Mouse (Mus musculus) limb, embryonic 12.5 days (tissue): Measurements from ENCODE around the gene Slc35e3. TPM values are rescaled to one million over a fixed set of nuclear protein-coding genes. Genes with fewer than 3 reads are reported as not detected.

Source experiments
- ATAC-seq: fragments of 200-750 bp; cut with Nextera tagmentation; 2 replicates; pipeline ENCODE4 v1.8.0; 2017; ENCODE audit warnings: low read depth, moderate TSS enrichment; ENCODE audit not compliant: insufficient number of reproducible peaks, insufficient read depth, low FRiP score, low TSS enrichment
- H3K27ac ChIP-seq: fragments of 300-500 bp; sonication (generic); 2 replicates; pipeline ENCODE4 v1.5.1; 2016; ENCODE audit warnings: mild to moderate bottlenecking, moderate library complexity
- H3K27me3 ChIP-seq: fragments of 300-500 bp; sonication (generic); 2 replicates; pipeline ENCODE4 v1.6.1; 2016; ENCODE audit warnings: mild to moderate bottlenecking, moderate library complexity
- H3K36me3 ChIP-seq: fragments of 300-500 bp; sonication (generic); 2 replicates; pipeline ENCODE4 v1.6.1; 2016; ENCODE audit warnings: mild to moderate bottlenecking, moderate library complexity
- H3K4me1 ChIP-seq: fragments of 300-500 bp; sonication (generic); replicated peaks from 2 replicates; pipeline ENCODE4 v1.6.1; 2016
- H3K4me2 ChIP-seq: fragments of 300-500 bp; sonication (generic); 2 replicates; pipeline ENCODE4 v1.6.1; 2016; ENCODE audit warnings: mild to moderate bottlenecking, moderate library complexity
- H3K4me3 ChIP-seq: fragments of 300-500 bp; sonication (generic); replicated peaks from 2 replicates; pipeline ENCODE4 v1.5.1; 2016; ENCODE audit warnings: mild to moderate bottlenecking
- H3K9ac ChIP-seq: fragments of 300-500 bp; sonication (generic); replicated peaks from 2 replicates; pipeline ENCODE4 v1.6.1; 2016; ENCODE audit warnings: mild to moderate bottlenecking, moderate library complexity
- H3K9me3 ChIP-seq: fragments of 300-500 bp; sonication (generic); 2 replicates; pipeline ENCODE4 v1.6.1; 2016; ENCODE audit warnings: mild to moderate bottlenecking, moderate library complexity
- WGBS: fragments of 180-500 bp; shearing (Covaris S2); methylation state at CpG from one replicate; pipeline ENCODE4 v1.1.7; 2016; 5-methylcytosine and 5-hydroxymethylcytosine counted together
- polyA plus RNA-seq: library from polyadenylated mRNA; unstranded; fragments of >200 nt; fragmentation: Nextera tagmentation; extraction: Ambion mirVana; gene quantifications from 2 replicates; pipeline ENCODE4 v1.2.1, GENCODE M21; 2016

Slc35e3 gene
- polyA plus RNA-seq, 1 experiment from 2014 or later: 43.8 TPM

- H3K4me1 ChIP-seq: no peaks in the 10 kb centered on the region
- H3K9ac ChIP-seq: no peak overlapping the region
- H3K27ac ChIP-seq: no peak overlapping the region
- no peak overlapping the region for H3K4me3 ChIP-seq
- H3K4me2 ChIP-seq: no peak overlapping the region
- H3K36me3 ChIP-seq: peaks cover 87% of the 10 kb centered on the region
- ATAC-seq: no peak
- 94% methylated on average over 16 of the region's 16 CpGs for WGBS
- H3K9me3 ChIP-seq: no peaks in the 10 kb centered on the region
- no peaks in the 10 kb centered on the region for H3K27me3 ChIP-seq
Observed at GRCm38 (mm10) chr10:117766111-117766895, 20.1 kb upstream of the Slc35e3 start.

- H3K4me2 ChIP-seq: no peak overlapping the region
- no peaks in the 10 kb centered on the region for H3K9me3 ChIP-seq
- no peak overlapping the region for H3K4me3 ChIP-seq
- peaks cover 88% of the 10 kb centered on the region for H3K36me3 ChIP-seq
- no peaks in the 10 kb centered on the region for H3K27me3 ChIP-seq
- no peak overlapping the region for H3K27ac ChIP-seq
- H3K4me1 ChIP-seq: no peaks in the 10 kb centered on the region
- no peak overlapping the region for H3K9ac ChIP-seq
- ATAC-seq: no peak
- WGBS: 95% methylated on average over 11 of the region's 11 CpGs
Observed at GRCm38 (mm10) chr10:117765116-117765894, 19.1 kb upstream of the Slc35e3 start.

- Histone ChIP-seq H3K4me3 (no peak overlapping the region), H3K4me2 (no peak overlapping the region), H3K9ac (no peak overlapping the region), H3K27me3 (no peaks in the 10 kb centered on the region), H3K9me3 (no peaks in the 10 kb centered on the region), H3K27ac (no peak overlapping the region), H3K4me1 (no peaks in the 10 kb centered on the region), H3K36me3 (peaks cover 88% of the 10 kb centered on the region)
- 88% methylated on average over 6 of the region's 6 CpGs for WGBS
- ATAC-seq: no peak
Observed at GRCm38 (mm10) chr10:117764598-117764997, 18.4 kb upstream of the Slc35e3 start.

GRCm38 (mm10) chr10:117763588-117764190 lies 17.5 kb upstream of the Slc35e3 start:
- peaks cover 93% of the 10 kb centered on the region for H3K36me3 ChIP-seq
- H3K4me3 ChIP-seq: no peak overlapping the region
- H3K9me3 ChIP-seq: no peaks in the 10 kb centered on the region
- no peak overlapping the region for H3K27ac ChIP-seq
- H3K4me2 ChIP-seq: no peak overlapping the region
- no peaks in the 10 kb centered on the region for H3K4me1 ChIP-seq
- WGBS: 95% methylated on average over 16 of the region's 16 CpGs
- no peak for ATAC-seq
- no peaks in the 10 kb centered on the region for H3K27me3 ChIP-seq
- H3K9ac ChIP-seq: no peak overlapping the region

- H3K4me1 ChIP-seq: no peaks in the 10 kb centered on the region
- ATAC-seq: no peak
- H3K36me3 ChIP-seq: peaks cover 93% of the 10 kb centered on the region
- 95% methylated on average over 12 of the region's 12 CpGs for WGBS
- no peaks in the 10 kb centered on the region for H3K9me3 ChIP-seq
- no peaks in the 10 kb centered on the region for H3K27me3 ChIP-seq
- H3K27ac ChIP-seq: no peak overlapping the region
- no peak overlapping the region for H3K9ac ChIP-seq
- no peak overlapping the region for H3K4me2 ChIP-seq
- H3K4me3 ChIP-seq: no peak overlapping the region
Observed at GRCm38 (mm10) chr10:117762966-117763365, 16.8 kb upstream of the Slc35e3 start.

GRCm38 (mm10) chr10:117762281-117762830 lies 16.2 kb upstream of the Slc35e3 start:
- Histone ChIP-seq H3K4me1 (no peaks in the 10 kb centered on the region), H3K9ac (no peak overlapping the region), H3K4me2 (no peak overlapping the region), H3K36me3 (peaks cover 94% of the 10 kb centered on the region), H3K27ac (no peak overlapping the region), H3K9me3 (no peaks in the 10 kb centered on the region), H3K4me3 (no peak overlapping the region), H3K27me3 (no peaks in the 10 kb centered on the region)
- 92% methylated on average over 2 of the region's 2 CpGs for WGBS
- ATAC-seq: no peak

GRCm38 (mm10) chr10:117761551-117761950 lies 15.4 kb upstream of the Slc35e3 start:
- H3K9ac ChIP-seq: no peak overlapping the region
- WGBS: 93% methylated on average over 6 of the region's 6 CpGs
- ATAC-seq: no peak
- H3K4me1 ChIP-seq: no peaks in the 10 kb centered on the region
- no peak overlapping the region for H3K4me3 ChIP-seq
- peaks cover 97% of the 10 kb centered on the region for H3K36me3 ChIP-seq
- H3K27ac ChIP-seq: no peak overlapping the region
- no peaks in the 10 kb centered on the region for H3K9me3 ChIP-seq
- H3K27me3 ChIP-seq: no peaks in the 10 kb centered on the region
- no peak overlapping the region for H3K4me2 ChIP-seq

GRCm38 (mm10) chr10:117760831-117761335 lies 14.7 kb upstream of the Slc35e3 start:
- no peak overlapping the region for H3K27ac ChIP-seq
- H3K9ac ChIP-seq: no peak overlapping the region
- H3K36me3 ChIP-seq: peaks cover 96% of the 10 kb centered on the region
- no peaks in the 10 kb centered on the region for H3K9me3 ChIP-seq
- WGBS: 95% methylated on average over 9 of the region's 9 CpGs
- H3K4me3 ChIP-seq: no peak overlapping the region
- H3K27me3 ChIP-seq: no peaks in the 10 kb centered on the region
- H3K4me1 ChIP-seq: no peaks in the 10 kb centered on the region
- no peak overlapping the region for H3K4me2 ChIP-seq
- no peak for ATAC-seq

GRCm38 (mm10) chr10:117759844-117760630 lies 13.9 kb upstream of the Slc35e3 start:
- H3K36me3 ChIP-seq: peaks cover 96% of the 10 kb centered on the region
- H3K4me3 ChIP-seq: no peak overlapping the region
- WGBS: 94% methylated on average over 10 of the region's 10 CpGs
- H3K9me3 ChIP-seq: no peaks in the 10 kb centered on the region
- H3K4me2 ChIP-seq: no peak overlapping the region
- no peak overlapping the region for H3K9ac ChIP-seq
- H3K4me1 ChIP-seq: no peaks in the 10 kb centered on the region
- no peaks in the 10 kb centered on the region for H3K27me3 ChIP-seq
- no peak for ATAC-seq
- H3K27ac ChIP-seq: no peak overlapping the region

GRCm38 (mm10) chr10:117758749-117759727 lies 12.9 kb upstream of the Slc35e3 start:
- no peak overlapping the region for H3K9ac ChIP-seq
- H3K4me1 ChIP-seq: no peaks in the 10 kb centered on the region
- 91% methylated on average over 18 of the region's 18 CpGs for WGBS
- H3K4me3 ChIP-seq: no peak overlapping the region
- no peak overlapping the region for H3K27ac ChIP-seq
- peaks cover 97% of the 10 kb centered on the region for H3K36me3 ChIP-seq
- H3K9me3 ChIP-seq: no peaks in the 10 kb centered on the region
- no peak for ATAC-seq
- H3K4me2 ChIP-seq: no peak overlapping the region
- H3K27me3 ChIP-seq: no peaks in the 10 kb centered on the region
